Mouse (Mus musculus) stomach, embryonic 16.5 days (tissue): ENCODE results near the gene Vmn1r93. TPM values are rescaled to one million over a fixed set of nuclear protein-coding genes. Genes with fewer than 3 reads are reported as not detected.
"Not testable (repeated sequence)": the region's sequence is repeated elsewhere in the genome, so short reads cannot be mapped to it uniquely, and the experiment has no call there.

Experiments
- ATAC-seq: fragments of 200-750 bp; cut with Nextera tagmentation; 2 replicates; pipeline ENCODE4 v1.8.0; 2017; ENCODE audit warnings: moderate number of reproducible peaks, moderate TSS enrichment; ENCODE audit not compliant: insufficient read depth, low FRiP score
- H3K27ac ChIP-seq: fragments of 300-500 bp; sonication (generic); 2 replicates; pipeline ENCODE4 v1.5.1; 2014; ENCODE audit warnings: low read length
- H3K27me3 ChIP-seq: fragments of 300-500 bp; sonication (generic); 2 replicates; pipeline ENCODE4 v1.6.1; 2014; ENCODE audit warnings: low read length, control low read depth, mixed read lengths; ENCODE audit not compliant: control insufficient read depth, insufficient read depth
- H3K36me3 ChIP-seq: fragments of 300-500 bp; sonication (generic); 2 replicates; pipeline ENCODE4 v1.6.1; 2014; ENCODE audit warnings: low read length; ENCODE audit not compliant: control insufficient read depth, insufficient read depth
- H3K4me1 ChIP-seq: fragments of 300-500 bp; sonication (generic); 2 replicates; pipeline ENCODE4 v1.6.1; 2014; ENCODE audit warnings: low read length, control low read depth, mixed read lengths; ENCODE audit not compliant: control insufficient read depth, insufficient read depth
- H3K4me2 ChIP-seq: fragments of 300-500 bp; sonication (generic); 2 replicates; pipeline ENCODE4 v1.6.1; 2014; ENCODE audit warnings: low read depth, low read length, mixed read lengths
- H3K4me3 ChIP-seq: fragments of 300-500 bp; sonication (generic); replicated peaks from 2 replicates; pipeline ENCODE4 v1.5.1; 2014; ENCODE audit warnings: mild to moderate bottlenecking, low read length
- H3K9ac ChIP-seq: fragments of 300-500 bp; sonication (generic); 2 replicates; pipeline ENCODE4 v1.6.1; 2014; ENCODE audit warnings: low read length
- H3K9me3 ChIP-seq: fragments of 300-500 bp; sonication (generic); replicated peaks from 2 replicates; pipeline ENCODE4 v1.6.1; 2016; ENCODE audit warnings: low read length, control low read depth; ENCODE audit not compliant: control insufficient read depth
- WGBS: fragments of 180-500 bp; shearing (Covaris S2); extraction: QIAGEN DNeasy Blood & Tissue Kit; methylation state at CpG from one replicate; pipeline ENCODE4 v1.1.7; 2014; 5-methylcytosine and 5-hydroxymethylcytosine counted together
- polyA plus RNA-seq: library from polyadenylated mRNA; unstranded; fragments of >200 nt; fragmentation: Nextera tagmentation; extraction: Ambion mirVana; gene quantifications from 2 replicates; pipeline ENCODE4 v1.2.1, GENCODE M21; 2015

Gene Vmn1r93
- polyA plus RNA-seq = not detected in 2 replicates

- H3K9ac ChIP-seq, H3K36me3 ChIP-seq, H3K27ac ChIP-seq, H3K4me2 ChIP-seq, H3K4me1 ChIP-seq, H3K4me3 ChIP-seq, ATAC-seq, H3K9me3 ChIP-seq, H3K27me3 ChIP-seq: not testable (repeated sequence)
- WGBS = no CpG with 5 or more reads among the region's 5 CpGs
Observed at GRCm38 (mm10) chr7:20138988-20139387, at the start of gene Vmn1r93. Gene Vmn1r93 (minus strand): TSS chr7:20139088.

GRCm38 (mm10) chr7:20168277-20168676 lies 29.4 kb upstream of the Vmn1r93 start, which contains the start of gene Vmn1r94:
Gene Vmn1r94 (minus strand): TSS chr7:20168377.
- not testable (repeated sequence) for H3K9ac ChIP-seq, H3K27me3 ChIP-seq, ATAC-seq, H3K36me3 ChIP-seq, H3K27ac ChIP-seq, H3K9me3 ChIP-seq, H3K4me3 ChIP-seq, H3K4me1 ChIP-seq, H3K4me2 ChIP-seq
- WGBS = no CpG with 5 or more reads among the region's 3 CpGs

DNA sequence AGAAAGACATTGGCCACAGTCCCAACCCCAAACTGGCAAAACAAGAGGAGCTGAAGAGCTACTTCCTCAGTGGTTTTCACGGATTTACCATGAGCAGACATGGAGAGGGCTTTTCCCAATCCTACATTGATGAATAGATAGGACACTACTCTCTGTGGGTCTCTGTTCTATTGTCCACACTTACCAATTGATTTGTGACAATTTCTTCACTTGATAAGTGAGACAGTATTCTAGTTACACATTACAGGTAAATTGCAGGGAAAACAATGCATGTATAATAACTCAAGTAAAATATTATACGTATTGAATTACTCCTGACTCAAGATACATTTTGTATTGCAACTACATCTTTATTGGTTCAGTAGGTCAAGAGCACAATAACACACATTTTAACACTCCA lies 16.4 kb downstream of the Vmn1r93 start, which contains the start of gene Gm16442:
Gene Gm16442, minus strand, starts transcription at position 101 of the 400 bp plus-strand sequence.
- H3K27ac ChIP-seq, H3K27me3 ChIP-seq, H3K9me3 ChIP-seq, H3K4me1 ChIP-seq, H3K9ac ChIP-seq, H3K36me3 ChIP-seq, H3K4me3 ChIP-seq, ATAC-seq, H3K4me2 ChIP-seq: not testable (repeated sequence)
- no CpG with 5 or more reads among the region's 2 CpGs for WGBS

DNA sequence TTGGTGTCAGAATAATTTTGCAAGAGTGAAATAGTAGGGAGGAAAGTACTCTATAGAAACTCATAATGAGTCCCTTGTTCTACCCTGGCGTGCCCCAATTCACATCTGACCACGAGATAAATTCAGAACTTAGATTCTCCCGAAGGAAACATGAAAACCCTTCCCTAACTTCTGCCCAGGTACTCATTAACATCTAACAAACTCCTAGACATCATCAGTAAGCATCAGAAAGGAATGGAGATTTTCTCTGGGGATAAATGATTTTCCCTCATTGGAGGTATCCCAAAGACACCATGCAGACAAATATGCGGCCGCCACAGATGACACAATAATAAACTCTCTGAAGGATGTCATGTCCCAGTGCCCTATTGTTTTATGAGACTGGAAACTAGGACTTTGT lies 39.5 kb downstream of the Vmn1r93 start, which contains the start of gene Vmn1r91:
Gene Vmn1r91, plus strand, starts transcription at position 301 of the 400 bp plus-strand sequence.
- not testable (repeated sequence) for ATAC-seq, H3K27ac ChIP-seq

More for the DNA sequence above, 39.5 kb downstream of the Vmn1r93 start, which contains the start of gene Vmn1r91:
- H3K4me1 ChIP-seq, H3K9ac ChIP-seq, H3K4me2 ChIP-seq, H3K36me3 ChIP-seq, H3K9me3 ChIP-seq, H3K4me3 ChIP-seq, H3K27me3 ChIP-seq: not testable (repeated sequence)
- WGBS = 81% methylated on average over 5 of the region's 5 CpGs

Other genes starting within 250 kb of the Vmn1r93 start
- 13.3 and 15.8 TPM in 2 replicates for gene Pvr, start 217.9 kb downstream of the Vmn1r93 start, polyA plus RNA-seq
- gene Igsf23, start 188.3 kb downstream of the Vmn1r93 start, polyA plus RNA-seq = 3.1 and 3.8 TPM in 2 replicates
- 0.27 and 0.39 TPM in 2 replicates for gene Ceacam20, start 173.7 kb downstream of the Vmn1r93 start, polyA plus RNA-seq
- gene Nlrp9b, start 147.6 kb downstream of the Vmn1r93 start, polyA plus RNA-seq = not detected in 2 replicates
- not detected in 2 replicates for gene Vmn1r91, start 39.4 kb downstream of the Vmn1r93 start, polyA plus RNA-seq
- not detected in 2 replicates for gene Gm16442, start 16.5 kb downstream of the Vmn1r93 start, polyA plus RNA-seq
- not detected in 2 replicates for gene Vmn1r94, start 29.3 kb upstream of the Vmn1r93 start, polyA plus RNA-seq
- not detected in 2 replicates for gene Vmn1r95, start 54.6 kb upstream of the Vmn1r93 start, polyA plus RNA-seq
- not detected in 2 replicates for gene Gm6164, start 66.5 kb upstream of the Vmn1r93 start, polyA plus RNA-seq
- gene Gm4498, start 94.7 kb upstream of the Vmn1r93 start, polyA plus RNA-seq = not detected in 2 replicates
- not detected in 2 replicates for gene Gm5890, start 123.7 kb upstream of the Vmn1r93 start, polyA plus RNA-seq
- gene Gm4133, start 195.0 kb upstream of the Vmn1r93 start, polyA plus RNA-seq = not detected in 2 replicates
- gene Gm5728, start 236.3 kb upstream of the Vmn1r93 start, polyA plus RNA-seq = not detected in 2 replicates